Mouse (Mus musculus) Muller cell, postnatal 12 days (primary cell): ENCODE data around the gene Itga9.

ENCODE experiments used
- DNase-seq: peaks from one replicate; pipeline ENCODE4 v3.0.0-alpha.2; 2015; ENCODE audit errors: inconsistent ontology term

Gene Itga9

GRCm38 (mm10) chr9:118875705-118876104, 269.2 kb downstream of the Itga9 start:
- DNase-seq = no peak

GRCm38 (mm10) chr9:118876902-118877301, 270.4 kb downstream of the Itga9 start:
- no peak for DNase-seq

- no peak for DNase-seq
Observed at GRCm38 (mm10) chr9:118877365-118878008, 271.0 kb downstream of the Itga9 start.

GRCm38 (mm10) chr9:118878596-118878995, 272.1 kb downstream of the Itga9 start:
- DNase-seq = no peak

GRCm38 (mm10) chr9:118881281-118881945, 274.9 kb downstream of the Itga9 start:
- no peak for DNase-seq

GRCm38 (mm10) chr9:118881946-118882284, 275.4 kb downstream of the Itga9 start:
- no peak for DNase-seq

- DNase-seq = no peak
Observed at GRCm38 (mm10) chr9:118883150-118883549, 276.7 kb downstream of the Itga9 start.

- peak; percentile 61 for DNase-seq
Observed at GRCm38 (mm10) chr9:118885785-118886184, 279.3 kb downstream of the Itga9 start.

GRCm38 (mm10) chr9:118887201-118887600, 280.7 kb downstream of the Itga9 start:
- DNase-seq = no peak

GRCm38 (mm10) chr9:118887734-118888133, 281.2 kb downstream of the Itga9 start:
- no peak for DNase-seq

- no peak for DNase-seq
Observed at GRCm38 (mm10) chr9:118890149-118890548, 283.7 kb downstream of the Itga9 start.

- no peak for DNase-seq
Observed at GRCm38 (mm10) chr9:118890645-118891044, 284.2 kb downstream of the Itga9 start.

GRCm38 (mm10) chr9:118891068-118891467, 284.6 kb downstream of the Itga9 start:
- DNase-seq = no peak

- DNase-seq = no peak
Observed at GRCm38 (mm10) chr9:118891593-118891992, 285.1 kb downstream of the Itga9 start.

- DNase-seq = no peak
Observed at GRCm38 (mm10) chr9:118895101-118895500, 288.6 kb downstream of the Itga9 start.

- DNase-seq = no peak
Observed at GRCm38 (mm10) chr9:118900677-118901076, 294.2 kb downstream of the Itga9 start.

- no peak for DNase-seq
Observed at GRCm38 (mm10) chr9:118901917-118902316, 295.4 kb downstream of the Itga9 start.

GRCm38 (mm10) chr9:118907934-118908620, 301.6 kb downstream of the Itga9 start:
- DNase-seq = peak; percentile 84

- DNase-seq = no peak
Observed at GRCm38 (mm10) chr9:118913048-118913447, 306.6 kb downstream of the Itga9 start.

GRCm38 (mm10) chr9:118913613-118914012, 307.1 kb downstream of the Itga9 start:
- no peak for DNase-seq

GRCm38 (mm10) chr9:118914589-118914988, 308.1 kb downstream of the Itga9 start:
- DNase-seq = no peak

GRCm38 (mm10) chr9:118915290-118915689, 308.8 kb downstream of the Itga9 start:
- no peak for DNase-seq

- DNase-seq = no peak
Observed at GRCm38 (mm10) chr9:118919672-118920186, 313.2 kb downstream of the Itga9 start.
